Mouse (Mus musculus) ES-Bruce4 (cell line): ENCODE measurements around the gene Gm13290. TPM values are rescaled to one million over a fixed set of nuclear protein-coding genes. Genes with fewer than 3 reads are reported as not detected.

Source experiments
- H3K27ac ChIP-seq: 2 replicates; pipeline ENCODE4 v1.5.1; 2012; ENCODE audit warnings: low read length, inconsistent platforms; ENCODE audit not compliant: insufficient read depth
- H3K27me3 ChIP-seq: 2 replicates; pipeline ENCODE4 v1.6.1; 2012; ENCODE audit warnings: mild to moderate bottlenecking, low read length, inconsistent platforms; ENCODE audit not compliant: control insufficient read depth, poor library complexity, insufficient read depth, severe bottlenecking
- H3K36me3 ChIP-seq: 2 replicates; pipeline ENCODE4 v1.6.1; 2012; ENCODE audit warnings: inconsistent platforms, mild to moderate bottlenecking, low read length, moderate library complexity; ENCODE audit not compliant: control insufficient read depth, poor library complexity, insufficient read depth, severe bottlenecking
- H3K4me1 ChIP-seq: one replicate; pipeline ENCODE4 v1.8.1; 2011; ENCODE audit warnings: low read length; ENCODE audit not compliant: control insufficient read depth, insufficient read depth
- H3K4me3 ChIP-seq: 2 replicates; pipeline ENCODE4 v1.5.1; 2011; ENCODE audit warnings: low read depth, mild to moderate bottlenecking, low read length
- H3K9ac ChIP-seq: 2 replicates; pipeline ENCODE4 v1.6.1; 2012; ENCODE audit warnings: low read depth, mild to moderate bottlenecking, inconsistent platforms; ENCODE audit not compliant: poor library complexity, severe bottlenecking
- H3K9me3 ChIP-seq: replicated peaks from 2 replicates; pipeline ENCODE4 v1.6.1; 2012; ENCODE audit warnings: mild to moderate bottlenecking, low read length, inconsistent platforms; ENCODE audit not compliant: control insufficient read depth, poor library complexity, insufficient read depth, severe bottlenecking
- CTCF ChIP-seq: IDR thresholded peaks from one replicate; pipeline ENCODE4 v1.8.1; 2011; ENCODE audit warnings: low read depth, low read length
- EP300 ChIP-seq: IDR thresholded peaks from 2 replicates; pipeline ENCODE4 v1.6.1; 2011; ENCODE audit warnings: low read depth, low read length; ENCODE audit not compliant: insufficient read depth
- POLR2A ChIP-seq: IDR thresholded peaks from one replicate; pipeline ENCODE4 v1.8.1; 2011; ENCODE audit warnings: low read length; ENCODE audit not compliant: insufficient read depth
- polyA plus RNA-seq: library from polyadenylated mRNA; stranded (reverse); fragments of >200 nt; gene quantifications from 2 replicates; pipeline ENCODE4 v1.2.4, GENCODE M21; 2011; ENCODE audit warnings: low read depth; ENCODE audit not compliant: missing spikeins, insufficient read depth, insufficient read length

Gene Gm13290
- polyA plus RNA-seq, 1 experiment: not detected

GRCm38 (mm10) chr4:88815928-88816327 is 42.3 kb downstream of the Gm13290 start, which contains the start of gene Ifna7:
TSS of gene Ifna7 (plus strand) at chr4:88816228.
- no peaks in the 10 kb centered on the region for H3K4me1 ChIP-seq
- H3K9ac ChIP-seq: no peak within 1 kb of the TSS
- no peaks in the 10 kb centered on the region for H3K9me3 ChIP-seq
- H3K36me3 ChIP-seq: no peaks in the 10 kb centered on the region
- no peak within 1 kb of the TSS for H3K4me3 ChIP-seq
- TF ChIP-seq EP300: no peak
- TF ChIP-seq POLR2A: no peak
- TF ChIP-seq CTCF: no peak
- no peaks in the 10 kb centered on the region for H3K27me3 ChIP-seq
- H3K27ac ChIP-seq: no peak within 1 kb of the TSS

GRCm38 (mm10) chr4:88819659-88820058 is 46.0 kb downstream of the Gm13290 start, which contains the start of gene Ifna11:
TSS of gene Ifna11 (plus strand) at chr4:88819959.
- Histone ChIP-seq H3K4me1 (no peaks in the 10 kb centered on the region), H3K36me3 (no peaks in the 10 kb centered on the region), H3K9me3 (no peaks in the 10 kb centered on the region), H3K27ac (no peak within 1 kb of the TSS), H3K9ac (no peak within 1 kb of the TSS), H3K4me3 (no peak within 1 kb of the TSS), H3K27me3 (no peaks in the 10 kb centered on the region)
- TF ChIP-seq CTCF (no peak), POLR2A (no peak), EP300 (no peak)

GRCm38 (mm10) chr4:88822995-88823394 is 49.4 kb downstream of the Gm13290 start:
- TF ChIP-seq POLR2A (no peak), CTCF (no peak), EP300 (no peak)

More at GRCm38 (mm10) chr4:88822995-88823394, 49.4 kb downstream of the Gm13290 start:
- no peaks in the 10 kb centered on the region for H3K4me1 ChIP-seq
- no peaks in the 10 kb centered on the region for H3K36me3 ChIP-seq
- H3K4me3 ChIP-seq: no peak overlapping the region
- H3K9ac ChIP-seq: no peak overlapping the region
- H3K27me3 ChIP-seq: no peaks in the 10 kb centered on the region
- H3K27ac ChIP-seq: no peak overlapping the region
- H3K9me3 ChIP-seq: no peaks in the 10 kb centered on the region

Other genes starting within 250 kb of the Gm13290 start
- not detected in 2 replicates for gene Ifna15, start 215.6 kb upstream of the Gm13290 start, polyA plus RNA-seq
- gene Ifna14, start 202.0 kb upstream of the Gm13290 start, polyA plus RNA-seq: not detected in 2 replicates
- not detected in 2 replicates for gene Ifna9, start 181.4 kb upstream of the Gm13290 start, polyA plus RNA-seq
- gene Ifna12, start 170.5 kb upstream of the Gm13290 start, polyA plus RNA-seq: not detected in 2 replicates
- gene C87499, start 139.4 kb upstream of the Gm13290 start, polyA plus RNA-seq: not detected in 2 replicates
- gene Ifna13, start 129.4 kb upstream of the Gm13290 start, polyA plus RNA-seq: not detected in 2 replicates
- not detected in 2 replicates for gene Ifna16, start 96.9 kb upstream of the Gm13290 start, polyA plus RNA-seq
- not detected in 2 replicates for gene Ifna2, start 89.9 kb upstream of the Gm13290 start, polyA plus RNA-seq
- gene Ifnab, start 82.5 kb upstream of the Gm13290 start, polyA plus RNA-seq: not detected in 2 replicates
- not detected in 2 replicates for gene Gm26566, start 52.0 kb upstream of the Gm13290 start, polyA plus RNA-seq
- gene Klhl9, start 51.4 kb upstream of the Gm13290 start, polyA plus RNA-seq: 79.5 and 83.1 TPM in 2 replicates
- not detected in 2 replicates for gene Gm13271, start 19.0 kb upstream of the Gm13290 start, polyA plus RNA-seq
- gene Gm13283, start 13.7 kb upstream of the Gm13290 start, polyA plus RNA-seq: not detected in 2 replicates
- gene Gm13289, start 3.1 kb downstream of the Gm13290 start, polyA plus RNA-seq: not detected in 2 replicates
- not detected in 2 replicates for gene Gm13272, start 6.0 kb downstream of the Gm13290 start, polyA plus RNA-seq
- not detected in 2 replicates for gene Ifnz, start 8.3 kb downstream of the Gm13290 start, polyA plus RNA-seq
- not detected in 2 replicates for gene Gm13276, start 11.9 kb downstream of the Gm13290 start, polyA plus RNA-seq
- not detected in 2 replicates for gene Gm13277, start 14.8 kb downstream of the Gm13290 start, polyA plus RNA-seq
- not detected in 2 replicates for gene Gm13278, start 17.7 kb downstream of the Gm13290 start, polyA plus RNA-seq
- not detected in 2 replicates for gene Gm13275, start 20.7 kb downstream of the Gm13290 start, polyA plus RNA-seq
- gene Gm13279, start 23.6 kb downstream of the Gm13290 start, polyA plus RNA-seq: not detected in 2 replicates
- gene Gm13285, start 25.8 kb downstream of the Gm13290 start, polyA plus RNA-seq: not detected in 2 replicates
- not detected in 2 replicates for gene Gm13287, start 29.4 kb downstream of the Gm13290 start, polyA plus RNA-seq
- gene Gm13288, start 31.7 kb downstream of the Gm13290 start, polyA plus RNA-seq: not detected in 2 replicates
- gene Ifna7, start 42.4 kb downstream of the Gm13290 start, polyA plus RNA-seq: not detected in 2 replicates
- not detected in 2 replicates for gene Ifna11, start 46.1 kb downstream of the Gm13290 start, polyA plus RNA-seq
- not detected in 2 replicates for gene Ifna6, start 53.6 kb downstream of the Gm13290 start, polyA plus RNA-seq
- not detected in 2 replicates for gene Ifna5, start 61.7 kb downstream of the Gm13290 start, polyA plus RNA-seq
- gene Ifna4, start 68.0 kb downstream of the Gm13290 start, polyA plus RNA-seq: not detected in 2 replicates
- not detected in 2 replicates for gene Ifna1, start 76.3 kb downstream of the Gm13290 start, polyA plus RNA-seq
- gene Ifne, start 106.4 kb downstream of the Gm13290 start, polyA plus RNA-seq: not detected in 2 replicates